Mouse (Mus musculus) midbrain, postnatal 0 days (tissue): ENCODE measurements at regions not wholly inside any gene's neighbourhood (a gene's known extent, or its start where the extent isn't known, plus 50 kb on each side); places are given as distances from the start of the nearest gene placed in this dataset.
A peak's percentile ranks its signal among the peaks of the same experiment; 100 is the strongest.

Experiments used
- ATAC-seq: fragments of 200-750 bp; cut with Nextera tagmentation; 2 replicates; pipeline ENCODE4 v1.8.0; 2017; ENCODE audit warnings: moderate number of reproducible peaks, mild to moderate bottlenecking, moderate TSS enrichment, moderate library complexity; ENCODE audit not compliant: low FRiP score
- DNase-seq: peaks from one replicate; pipeline ENCODE4 v3.0.0-alpha.2; 2015; ENCODE audit warnings: low spot score
- H3K27ac ChIP-seq: fragments of 300-500 bp; sonication (generic); 2 replicates; pipeline ENCODE4 v1.5.1; 2014; ENCODE audit warnings: low read depth, mild to moderate bottlenecking, low read length, mixed read lengths
- H3K27me3 ChIP-seq: fragments of 300-500 bp; sonication (generic); 2 replicates; pipeline ENCODE4 v1.6.1; 2014; ENCODE audit warnings: low read length, control low read depth, mixed read lengths; ENCODE audit not compliant: insufficient read depth
- H3K36me3 ChIP-seq: fragments of 300-500 bp; sonication (generic); 2 replicates; pipeline ENCODE4 v1.6.1; 2014; ENCODE audit warnings: low read length, control low read depth, mixed read lengths; ENCODE audit not compliant: insufficient read depth
- H3K4me1 ChIP-seq: fragments of 300-500 bp; sonication (generic); 2 replicates; pipeline ENCODE4 v1.6.1; 2014; ENCODE audit warnings: mild to moderate bottlenecking, control low read depth, antibody characterized with exemption, low read length, mixed read lengths; ENCODE audit not compliant: insufficient read depth
- H3K4me2 ChIP-seq: fragments of 300-500 bp; sonication (generic); 2 replicates; pipeline ENCODE4 v1.6.1; 2014; ENCODE audit warnings: low read depth, mild to moderate bottlenecking, low read length, mixed read lengths; ENCODE audit not compliant: poor library complexity, severe bottlenecking
- H3K4me3 ChIP-seq: fragments of 300-500 bp; sonication (generic); 2 replicates; pipeline ENCODE4 v1.5.1; 2014; ENCODE audit warnings: low read depth, mild to moderate bottlenecking, low read length, moderate library complexity
- H3K9ac ChIP-seq: fragments of 300-500 bp; sonication (generic); replicated peaks from 2 replicates; pipeline ENCODE4 v1.6.1; 2014; ENCODE audit warnings: mild to moderate bottlenecking, low read length, moderate library complexity, mixed read lengths; ENCODE audit not compliant: poor library complexity, severe bottlenecking
- H3K9me3 ChIP-seq: fragments of 300-500 bp; sonication (generic); 2 replicates; pipeline ENCODE4 v1.6.1; 2016; ENCODE audit warnings: low read length, control low read depth
- CTCF ChIP-seq: IDR thresholded peaks from 2 replicates; pipeline ENCODE4 v1.5.1; 2016; ENCODE audit warnings: antibody characterized with exemption, mild to moderate bottlenecking
- WGBS: fragments of 180-500 bp; shearing (Covaris S2); extraction: QIAGEN DNeasy Blood & Tissue Kit; methylation state at CpG from one replicate; pipeline ENCODE4 v1.1.7; 2014; 5-methylcytosine and 5-hydroxymethylcytosine counted together

GRCm38 (mm10) chr1:21132340-21132739 lies 53.3 kb upstream of the Tram2 start:
- TF ChIP-seq CTCF, result no peak
- DNase-seq (no peak), ATAC-seq (no peak)
- H3K4me3 ChIP-seq, result no peak overlapping the region
- H3K9me3 ChIP-seq, result no peaks in the 10 kb centered on the region
- WGBS, result 84% methylated on average over 2 of the region's 2 CpGs
- no peaks in the 10 kb centered on the region for H3K4me1 ChIP-seq
- H3K9ac ChIP-seq, result no peak overlapping the region
- no peaks in the 10 kb centered on the region for H3K27me3 ChIP-seq
- H3K27ac ChIP-seq, result no peak overlapping the region
- no peaks in the 10 kb centered on the region for H3K36me3 ChIP-seq
- no peak overlapping the region for H3K4me2 ChIP-seq

GRCm38 (mm10) chr1:21146961-21147360 lies 67.9 kb upstream of the Tram2 start:
- no peak overlapping the region for H3K4me2 ChIP-seq
- no peak overlapping the region for H3K9ac ChIP-seq
- H3K27me3 ChIP-seq, result no peaks in the 10 kb centered on the region
- no peak for TF ChIP-seq CTCF
- DNase-seq, result no peak
- no peaks in the 10 kb centered on the region for H3K9me3 ChIP-seq
- H3K36me3 ChIP-seq, result no peaks in the 10 kb centered on the region
- WGBS, result 81% methylated on average over 4 of the region's 4 CpGs
- H3K4me1 ChIP-seq, result no peaks in the 10 kb centered on the region
- no peak overlapping the region for H3K27ac ChIP-seq
- ATAC-seq, result no peak
- H3K4me3 ChIP-seq, result no peak overlapping the region

- no peaks in the 10 kb centered on the region for H3K9me3 ChIP-seq
- ATAC-seq (0 out of 2 replicates have a peak, but pooled peaks have one; percentile 12), DNase-seq (peak; percentile 88)
- no peak overlapping the region for H3K27ac ChIP-seq
- no peaks in the 10 kb centered on the region for H3K36me3 ChIP-seq
- H3K27me3 ChIP-seq, result no peaks in the 10 kb centered on the region
- H3K9ac ChIP-seq, result no peak overlapping the region
- TF ChIP-seq CTCF, result peak; percentile 94
- no peak overlapping the region for H3K4me2 ChIP-seq
- WGBS, result 16% methylated on average over 5 of the region's 5 CpGs
- no peak overlapping the region for H3K4me3 ChIP-seq
- H3K4me1 ChIP-seq, result peaks cover under 1% of the 10 kb centered on the region; the same call in 1 of the 2 replicates
Measured at GRCm38 (mm10) chr1:21161742-21162141, 56.6 kb upstream of the Tmem14a start.

GRCm38 (mm10) chr1:21166287-21166733 lies 52.1 kb upstream of the Tmem14a start:
- H3K36me3 ChIP-seq, result no peaks in the 10 kb centered on the region
- peaks cover 4% of the 10 kb centered on the region; the same call in 1 of the 2 replicates for H3K4me1 ChIP-seq
- H3K9ac ChIP-seq, result peak overlapping the region; percentile 40
- TF ChIP-seq CTCF, result peak; percentile 90
- no peaks in the 10 kb centered on the region for H3K9me3 ChIP-seq
- no peaks in the 10 kb centered on the region for H3K27me3 ChIP-seq
- peak overlapping the region; percentile 43 for H3K4me3 ChIP-seq
- H3K27ac ChIP-seq, result peak overlapping the region; percentile 27; the same call in 1 of the 2 replicates
- WGBS, result 0% methylated on average over 14 of the region's 15 CpGs
- peak; percentile 94 for DNase-seq
- H3K4me2 ChIP-seq, result peak overlapping the region; percentile 59
- ATAC-seq, result peak; percentile 95

GRCm38 (mm10) chr1:21166762-21167161 lies 51.6 kb upstream of the Tmem14a start:
- peak; percentile 79 for ATAC-seq
- Histone ChIP-seq H3K4me3 (peak overlapping the region; percentile 43), H3K4me1 (peaks cover 4% of the 10 kb centered on the region; the same call in 1 of the 2 replicates), H3K4me2 (peak overlapping the region; percentile 59), H3K27ac (peak overlapping the region; percentile 32), H3K9ac (peak overlapping the region; percentile 40), H3K36me3 (no peaks in the 10 kb centered on the region), H3K9me3 (no peaks in the 10 kb centered on the region), H3K27me3 (no peaks in the 10 kb centered on the region)
- TF ChIP-seq CTCF, result no peak
- DNase-seq, result no peak
- 43% methylated on average over 4 of the region's 4 CpGs for WGBS
